Mouse (Mus musculus): ENCODE results near the gene Stac. TPM values are rescaled to one million over a fixed set of nuclear protein-coding genes. Genes with fewer than 3 reads are reported as not detected.

Gene Stac
- 0.15 and 0.23 TPM in 2 replicates for polyA plus RNA-seq (2015; fragmentation: Nextera tagmentation; extraction: Ambion mirVana)

DNA sequence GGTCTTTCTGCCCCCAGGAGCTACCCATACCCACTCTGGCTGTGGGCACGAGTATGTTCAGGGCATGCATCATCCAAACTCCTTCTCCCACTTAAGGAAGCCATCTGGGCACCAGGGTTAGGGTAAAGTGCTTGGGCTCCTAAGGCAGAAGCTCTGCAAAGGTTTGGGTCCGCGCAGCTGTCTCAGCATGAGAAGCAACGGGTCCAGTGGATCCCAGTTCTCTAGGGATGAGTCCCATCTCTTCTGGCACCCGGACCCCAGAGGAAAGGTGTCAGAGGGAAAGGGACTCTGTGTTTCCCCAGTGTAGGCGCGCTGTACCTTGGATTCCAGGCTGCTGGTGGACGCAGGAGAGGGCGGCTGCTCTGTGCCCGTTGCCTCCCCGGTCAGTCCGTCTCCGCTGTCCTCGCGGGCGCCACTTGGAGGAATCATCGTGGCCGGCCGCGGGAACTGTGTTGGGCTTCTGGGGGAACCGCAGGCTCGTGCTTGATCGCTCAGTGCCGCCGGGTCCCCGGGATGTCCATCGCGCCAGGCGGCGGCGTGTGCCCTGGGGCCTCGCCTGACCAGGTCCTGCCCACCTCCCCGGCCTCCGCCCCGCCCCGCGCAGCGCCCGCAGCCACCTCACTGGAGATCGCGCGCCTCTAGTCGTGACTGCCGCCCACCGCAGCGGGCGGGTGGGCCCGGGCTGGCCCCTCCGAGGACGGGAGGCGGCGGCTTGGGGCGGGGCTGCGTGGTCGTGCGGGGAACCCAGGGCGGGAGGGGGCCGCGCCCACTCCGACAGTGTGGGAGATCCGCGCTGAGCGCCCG, at the start of gene Stac:
Gene Stac, minus strand, starts transcription at position 669 of the 804 bp plus-strand sequence.
- no peaks in the 10 kb centered on the region for H3K9me3 ChIP-seq (replicated peaks)
- no peak for DNase-seq
- H3K9ac ChIP-seq, result no peak within 1 kb of the TSS

DNA sequence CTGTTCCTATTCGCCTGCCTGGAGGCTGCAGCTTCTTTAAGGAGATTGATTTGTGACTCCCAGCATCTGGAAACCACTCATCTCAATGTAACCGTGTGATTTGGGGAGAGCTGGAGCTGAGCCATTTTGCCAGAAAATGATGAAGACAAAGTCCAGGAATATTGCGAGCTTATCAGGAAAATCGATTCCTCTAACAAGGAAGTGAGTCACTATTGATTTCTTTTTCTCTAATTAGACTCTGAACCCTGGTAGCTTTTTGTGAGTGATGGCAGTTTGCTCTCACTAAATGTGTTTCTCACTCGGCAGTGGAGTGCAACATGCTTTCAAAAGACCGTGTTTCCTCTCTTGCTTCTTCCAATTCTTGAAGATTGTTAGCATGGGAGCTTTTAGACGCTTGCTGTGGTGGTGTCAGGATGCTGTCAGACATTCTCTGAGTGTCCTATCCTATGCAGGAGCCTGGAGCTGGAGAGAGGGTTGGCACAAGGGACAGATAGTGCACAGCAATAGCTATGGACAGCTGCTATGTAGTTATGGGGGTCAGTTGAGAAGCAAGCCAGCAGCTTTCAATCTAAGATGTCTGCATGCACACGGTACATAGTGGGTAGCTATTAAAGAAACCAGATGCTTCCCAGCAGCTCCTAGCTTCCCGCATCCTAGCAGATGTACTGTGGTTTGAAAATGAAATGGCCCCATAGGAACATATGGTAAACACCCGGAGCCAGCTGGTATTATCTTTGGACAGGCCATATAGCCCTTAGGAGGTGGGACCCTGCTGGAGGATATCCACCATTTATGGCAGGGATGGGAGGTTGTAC, 49.5 kb upstream of the Stac start:
- H3K36me3 ChIP-seq, result no peaks in the 10 kb centered on the region
- no peak for DNase-seq
- H3K27ac ChIP-seq, result no peak overlapping the region
- no peak overlapping the region for H3K9ac ChIP-seq
- no peak overlapping the region for H3K4me3 ChIP-seq (replicated peaks)
- H3K4me1 ChIP-seq (replicated peaks), result no peaks in the 10 kb centered on the region
- peak; percentile 34; the same call in 1 of the 2 replicates for ATAC-seq (ENCODE audit: low read depth)
- WGBS (ENCODE audit: insufficient replicate concordance), result 54% methylated on average over 10 of the region's 10 CpGs
- H3K27me3 ChIP-seq, result no peaks in the 10 kb centered on the region
- H3K4me2 ChIP-seq, result no peak overlapping the region
- no peaks in the 10 kb centered on the region for H3K9me3 ChIP-seq (replicated peaks)

More for the DNA sequence above, at the start of gene Stac:
- no peaks in the 10 kb centered on the region for H3K4me1 ChIP-seq (replicated peaks)
- peak within 1 kb of the TSS; percentile 59 for H3K4me2 ChIP-seq
- H3K27ac ChIP-seq, result no peak within 1 kb of the TSS
- no peak for ATAC-seq (ENCODE audit: low read depth)
- H3K36me3 ChIP-seq, result no peaks in the 10 kb centered on the region
- H3K4me3 ChIP-seq (replicated peaks), result peak within 1 kb of the TSS; percentile 43
- peaks cover 22% of the 10 kb centered on the region for H3K27me3 ChIP-seq
- 4% methylated on average over 56 of the region's 64 CpGs for WGBS (ENCODE audit: insufficient replicate concordance)

DNA sequence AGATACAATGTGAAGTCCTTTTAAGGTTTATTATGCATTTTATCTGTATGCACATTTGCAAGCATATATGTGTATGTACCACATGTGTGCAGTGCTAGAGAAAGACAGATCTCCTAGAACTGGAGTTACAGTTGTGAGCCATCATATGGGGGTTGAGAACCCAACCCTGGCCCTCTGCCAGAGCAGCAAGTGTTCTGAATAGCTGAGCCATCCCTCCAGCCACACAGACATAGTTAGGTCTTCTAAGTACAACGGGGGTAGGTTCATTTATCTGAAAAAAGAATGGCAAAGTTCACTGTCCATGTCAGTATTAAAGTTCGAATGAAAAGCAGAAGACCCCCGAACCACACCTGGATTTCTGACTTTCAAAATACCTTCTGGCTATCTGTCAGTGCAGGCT, 48.9 kb upstream of the Stac start:
- no peak for ATAC-seq (ENCODE audit: low read depth)
- Histone ChIP-seq H3K4me3 (replicated peaks) (no peak overlapping the region), H3K9ac (no peak overlapping the region), H3K4me2 (no peak overlapping the region), H3K36me3 (no peaks in the 10 kb centered on the region), H3K27ac (no peak overlapping the region), H3K27me3 (no peaks in the 10 kb centered on the region), H3K4me1 (replicated peaks) (no peaks in the 10 kb centered on the region), H3K9me3 (replicated peaks) (no peaks in the 10 kb centered on the region)
- DNase-seq, result no peak
- WGBS (ENCODE audit: insufficient replicate concordance), result 42% methylated on average over 3 of the region's 3 CpGs

DNA sequence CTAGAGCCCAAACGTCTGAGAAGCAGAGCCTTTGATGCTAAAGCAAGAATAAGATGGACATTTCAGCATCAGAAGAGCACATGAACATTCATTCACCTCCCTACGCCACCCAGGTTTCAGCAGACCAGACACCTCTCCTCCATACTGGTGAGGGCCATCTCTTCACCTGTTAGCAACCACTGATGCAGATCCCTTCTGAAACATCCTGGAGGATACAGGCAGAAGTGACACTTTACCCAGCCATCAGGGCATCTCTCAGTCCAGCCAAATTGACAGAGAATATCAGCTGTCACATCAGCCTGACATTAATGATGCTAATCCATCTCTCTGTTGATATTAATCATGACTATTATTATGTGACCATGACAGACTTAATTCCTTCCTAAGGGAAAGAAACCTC, 47.6 kb upstream of the Stac start:
- Histone ChIP-seq H3K36me3 (no peaks in the 10 kb centered on the region), H3K4me1 (replicated peaks) (no peaks in the 10 kb centered on the region), H3K27me3 (no peaks in the 10 kb centered on the region), H3K9ac (no peak overlapping the region), H3K4me3 (replicated peaks) (no peak overlapping the region), H3K27ac (no peak overlapping the region), H3K4me2 (no peak overlapping the region), H3K9me3 (replicated peaks) (no peaks in the 10 kb centered on the region)
- DNase-seq (no peak), ATAC-seq (ENCODE audit: low read depth) (no peak)
- 62% methylated on average over 2 of the region's 2 CpGs for WGBS (ENCODE audit: insufficient replicate concordance)

DNA sequence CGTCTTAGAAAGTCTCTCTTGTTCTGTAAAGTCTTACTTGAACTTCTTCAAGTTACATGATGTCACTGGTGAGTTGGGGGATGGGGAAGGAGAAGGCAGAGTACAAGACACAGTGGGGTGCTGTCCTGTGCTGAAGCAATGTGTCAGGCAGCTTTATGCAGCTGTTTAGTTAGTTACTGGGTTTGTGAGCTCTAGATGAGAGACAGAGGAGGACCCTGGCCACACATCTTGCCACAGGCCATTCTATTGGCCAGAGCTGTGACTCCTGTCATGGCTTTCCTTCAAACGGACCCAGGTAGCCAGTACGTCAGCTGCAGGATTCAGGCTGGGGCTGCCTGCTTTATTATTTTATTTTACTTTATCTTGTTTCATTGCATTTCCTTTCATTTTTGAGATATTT, 45.8 kb upstream of the Stac start:
- Histone ChIP-seq H3K9ac (no peak overlapping the region), H3K9me3 (replicated peaks) (no peaks in the 10 kb centered on the region), H3K27me3 (no peaks in the 10 kb centered on the region), H3K4me2 (no peak overlapping the region), H3K36me3 (no peaks in the 10 kb centered on the region), H3K4me1 (replicated peaks) (no peaks in the 10 kb centered on the region), H3K27ac (no peak overlapping the region), H3K4me3 (replicated peaks) (no peak overlapping the region)
- 67% methylated on average over 3 of the region's 3 CpGs for WGBS (ENCODE audit: insufficient replicate concordance)
- ATAC-seq (ENCODE audit: low read depth) (no peak), DNase-seq (no peak)

DNA sequence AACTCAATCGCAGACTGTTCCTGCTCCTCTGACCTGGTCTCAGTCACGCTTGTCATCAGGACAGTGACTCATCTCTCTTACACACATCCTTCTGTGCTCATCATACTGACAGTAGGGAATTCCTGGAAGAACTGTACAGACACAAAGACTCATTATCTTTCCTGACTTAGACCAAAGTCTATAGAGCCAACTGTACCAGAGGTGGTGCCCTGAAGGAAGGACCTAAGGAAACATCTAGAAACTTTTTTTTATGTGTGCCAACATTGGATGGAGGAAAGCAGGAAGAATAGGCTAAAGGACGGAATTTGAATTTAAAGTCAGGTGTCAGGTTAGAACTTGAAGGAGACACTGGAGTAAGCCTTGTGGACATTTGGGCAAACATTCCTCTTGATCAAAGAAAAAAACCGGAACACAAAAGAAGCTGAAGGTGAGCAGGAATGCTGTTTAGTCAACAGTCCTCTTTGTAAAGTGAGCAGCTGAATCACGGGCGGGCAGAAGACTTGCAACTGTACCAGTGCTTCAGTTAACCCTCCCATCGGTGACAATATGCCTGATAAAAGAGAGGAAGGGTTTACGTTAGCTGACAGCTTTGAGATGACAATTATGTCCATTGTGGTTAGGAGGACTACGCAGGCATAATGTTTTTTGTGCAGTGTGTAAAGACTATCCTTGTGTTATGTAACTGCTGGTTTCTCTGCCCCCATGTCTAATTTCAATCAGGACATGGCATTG, 42.0 kb upstream of the Stac start:
- H3K27me3 ChIP-seq, result no peaks in the 10 kb centered on the region
- H3K4me3 ChIP-seq (replicated peaks), result no peak overlapping the region
- no peaks in the 10 kb centered on the region for H3K4me1 ChIP-seq (replicated peaks)
- H3K4me2 ChIP-seq, result no peak overlapping the region
- H3K9ac ChIP-seq, result no peak overlapping the region
- DNase-seq (no peak), ATAC-seq (ENCODE audit: low read depth) (no peak)
- H3K36me3 ChIP-seq, result no peaks in the 10 kb centered on the region
- H3K27ac ChIP-seq, result no peak overlapping the region
- H3K9me3 ChIP-seq (replicated peaks), result no peaks in the 10 kb centered on the region
- 54% methylated on average over 9 of the region's 9 CpGs for WGBS (ENCODE audit: insufficient replicate concordance)

DNA sequence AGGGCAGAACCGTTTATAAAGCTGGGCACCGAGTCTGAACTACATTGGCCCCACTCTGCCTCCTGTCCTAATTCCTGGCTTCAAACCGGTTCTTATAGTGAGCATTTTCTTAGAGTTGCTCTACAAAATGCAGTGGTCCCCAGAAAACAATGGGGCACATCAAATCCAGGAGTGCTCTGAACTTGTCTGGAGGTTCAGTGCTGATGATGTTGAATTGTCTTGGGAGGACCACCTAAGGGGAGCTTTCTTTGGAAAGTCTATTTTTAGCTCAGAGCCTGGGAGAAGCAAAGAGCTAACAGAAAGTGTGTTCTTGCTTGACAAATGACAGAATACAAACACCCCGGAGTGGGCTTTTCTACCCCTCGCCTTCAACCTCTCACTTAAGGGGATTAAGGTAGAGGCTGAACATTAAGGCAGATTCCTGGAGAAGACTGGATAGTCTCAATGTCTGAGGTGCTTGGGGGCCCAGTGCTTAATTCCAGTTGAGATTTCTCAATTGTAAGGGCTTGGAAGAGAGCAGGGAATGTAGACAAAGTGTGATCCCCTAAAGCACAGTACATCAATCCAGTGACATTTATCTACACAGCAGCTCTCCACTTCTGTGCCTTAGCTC, 34.9 kb upstream of the Stac start:
- Histone ChIP-seq H3K36me3 (no peaks in the 10 kb centered on the region), H3K27ac (no peak overlapping the region), H3K4me1 (replicated peaks) (no peaks in the 10 kb centered on the region), H3K4me2 (no peak overlapping the region), H3K9ac (no peak overlapping the region), H3K27me3 (no peaks in the 10 kb centered on the region), H3K4me3 (replicated peaks) (no peak overlapping the region), H3K9me3 (replicated peaks) (no peaks in the 10 kb centered on the region)
- WGBS (ENCODE audit: insufficient replicate concordance), result 59% methylated on average over 5 of the region's 5 CpGs
- DNase-seq (no peak), ATAC-seq (ENCODE audit: low read depth) (no peak)

DNA sequence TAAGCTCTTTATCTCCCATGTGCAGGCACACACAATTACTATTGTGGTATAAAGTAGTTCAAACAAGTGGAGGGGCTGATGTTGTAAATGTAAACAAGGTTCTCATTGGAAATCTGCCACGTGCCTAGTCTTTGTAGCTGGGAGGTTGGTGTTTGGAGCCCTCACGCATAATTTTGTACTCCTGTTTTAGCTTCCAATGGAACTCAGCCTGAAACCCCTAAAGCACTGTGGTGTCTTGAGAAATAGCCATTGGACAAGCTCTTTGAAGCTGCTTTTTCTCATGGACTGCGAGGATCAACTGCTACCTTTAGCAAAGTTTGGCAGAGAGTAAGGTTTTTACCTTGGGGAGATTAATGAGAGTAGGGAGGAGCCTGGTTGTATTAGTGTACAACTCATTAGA, 24.3 kb upstream of the Stac start:
- WGBS (ENCODE audit: insufficient replicate concordance), result 52% methylated on average over 3 of the region's 3 CpGs
- Histone ChIP-seq H3K27ac (no peak overlapping the region), H3K9ac (no peak overlapping the region), H3K4me1 (replicated peaks) (no peaks in the 10 kb centered on the region), H3K4me3 (replicated peaks) (no peak overlapping the region), H3K4me2 (no peak overlapping the region), H3K27me3 (no peaks in the 10 kb centered on the region), H3K9me3 (replicated peaks) (no peaks in the 10 kb centered on the region), H3K36me3 (no peaks in the 10 kb centered on the region)
- ATAC-seq (ENCODE audit: low read depth) (no peak), DNase-seq (no peak)

DNA sequence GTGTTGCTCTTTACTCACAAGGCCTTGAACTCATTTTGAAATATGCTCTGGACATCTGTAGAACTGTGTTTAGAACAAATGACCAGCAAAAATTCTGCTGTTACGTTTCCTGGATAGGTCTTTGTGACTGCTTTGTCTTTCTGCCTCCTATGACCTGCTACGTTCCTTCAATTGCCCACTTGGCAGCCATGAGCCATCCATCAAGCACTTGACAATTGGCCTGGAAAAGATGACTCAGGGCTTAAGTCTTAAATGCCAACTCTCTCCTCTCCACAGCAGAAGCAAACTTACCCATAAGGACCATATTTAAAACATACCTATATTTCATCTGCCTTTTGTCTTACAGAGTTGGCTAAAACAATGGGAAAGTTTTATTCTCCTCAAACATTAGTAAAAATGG, 10.0 kb upstream of the Stac start:
- Histone ChIP-seq H3K4me2 (no peak overlapping the region), H3K27me3 (no peaks in the 10 kb centered on the region), H3K27ac (no peak overlapping the region), H3K36me3 (no peaks in the 10 kb centered on the region), H3K9me3 (replicated peaks) (no peaks in the 10 kb centered on the region), H3K4me1 (replicated peaks) (no peaks in the 10 kb centered on the region), H3K9ac (no peak overlapping the region), H3K4me3 (replicated peaks) (no peak overlapping the region)
- DNase-seq, result no peak
- 56% methylated on average over 2 of the region's 2 CpGs for WGBS (ENCODE audit: insufficient replicate concordance)
- ATAC-seq (ENCODE audit: low read depth), result no peak

DNA sequence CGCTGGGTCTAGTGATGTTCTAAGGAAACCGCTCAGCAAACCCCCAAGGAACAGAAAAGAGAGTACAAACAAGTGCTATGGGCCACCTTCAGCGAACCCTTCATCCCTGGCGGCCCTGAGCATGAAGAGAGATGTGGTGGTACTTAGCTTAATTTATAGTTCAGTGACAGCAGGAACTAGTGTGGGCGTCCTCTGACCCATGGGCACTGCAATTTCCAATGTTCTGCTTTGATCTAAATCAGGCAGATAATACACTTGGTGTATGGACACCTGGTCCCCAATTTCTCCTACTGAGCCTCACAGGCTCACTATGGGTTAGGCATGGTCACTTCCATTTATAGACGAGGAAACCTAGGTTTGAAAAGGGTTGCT, 322 bp upstream of the Stac start:
- ATAC-seq (ENCODE audit: low read depth), result no peak
- 9% methylated on average over 6 of the region's 6 CpGs for WGBS (ENCODE audit: insufficient replicate concordance)
- H3K27ac ChIP-seq, result no peak overlapping the region
- no peak overlapping the region for H3K9ac ChIP-seq
- H3K4me2 ChIP-seq, result peak overlapping the region; percentile 59
- H3K4me3 ChIP-seq (replicated peaks), result peak overlapping the region; percentile 43
- peaks cover 22% of the 10 kb centered on the region for H3K27me3 ChIP-seq
- no peaks in the 10 kb centered on the region for H3K36me3 ChIP-seq
- H3K9me3 ChIP-seq (replicated peaks), result no peaks in the 10 kb centered on the region
- H3K4me1 ChIP-seq (replicated peaks), result no peaks in the 10 kb centered on the region
- no peak for DNase-seq

DNA sequence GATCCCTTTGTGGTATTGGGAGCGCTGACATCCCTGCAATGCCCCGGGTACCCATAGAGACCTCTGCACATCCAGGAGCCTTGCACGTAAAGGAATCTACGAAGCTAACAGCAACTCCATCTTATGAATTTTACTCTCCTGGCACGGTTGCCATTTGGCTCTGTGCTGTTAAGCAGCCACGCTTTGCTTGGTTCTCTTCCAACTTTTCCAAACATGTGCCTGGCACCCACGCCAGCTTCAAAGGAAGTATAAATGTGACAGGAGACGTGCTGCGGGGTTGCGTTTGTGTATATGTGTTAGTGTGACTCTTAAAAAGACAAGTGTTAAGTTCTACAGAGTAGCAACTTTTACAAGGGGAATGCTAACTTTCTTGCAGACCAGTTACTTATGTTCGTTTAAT, 1.0 kb downstream of the Stac start:
- no peak overlapping the region for H3K27ac ChIP-seq
- no peak overlapping the region for H3K4me3 ChIP-seq (replicated peaks)
- ATAC-seq (ENCODE audit: low read depth) (no peak), DNase-seq (no peak)
- 71% methylated on average over 11 of the region's 11 CpGs for WGBS (ENCODE audit: insufficient replicate concordance)
- no peaks in the 10 kb centered on the region for H3K9me3 ChIP-seq (replicated peaks)
- H3K4me1 ChIP-seq (replicated peaks), result no peaks in the 10 kb centered on the region
- no peak overlapping the region for H3K4me2 ChIP-seq
- H3K36me3 ChIP-seq, result no peaks in the 10 kb centered on the region
- H3K27me3 ChIP-seq, result peaks cover 22% of the 10 kb centered on the region
- no peak overlapping the region for H3K9ac ChIP-seq

Measured in liver, embryonic 13.5 days (tissue).